Mouse (Mus musculus): ENCODE data around the gene Rnft1.

DNA sequence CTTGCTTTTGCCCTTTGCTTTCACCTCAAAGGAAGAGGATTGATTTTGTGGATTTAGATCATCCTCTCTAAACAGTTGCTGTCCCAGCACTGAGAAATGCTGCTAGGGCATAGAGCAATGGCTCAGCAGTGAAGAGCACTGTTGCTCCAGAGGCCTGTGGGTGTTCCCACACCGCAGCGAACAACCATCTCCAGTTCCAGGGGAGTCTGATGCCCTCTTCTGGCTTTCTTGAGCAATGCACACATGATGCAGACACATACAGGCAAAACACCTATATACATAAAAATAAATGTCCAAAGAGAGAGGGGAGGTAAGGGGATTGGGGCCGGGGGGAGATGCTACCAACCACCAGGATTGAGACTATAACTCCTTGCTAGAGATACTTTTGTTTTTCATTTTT, 13.5 kb downstream of the Rnft1 start:
- no peak for TF ChIP-seq POLR2A (IDR thresholded peaks at IDR 0.05; ENCODE audit: control insufficient read depth, extremely low read depth, insufficient read depth, low read length, poor library complexity)
- peak; percentile 24; the same call in 1 of the 2 replicates for TF ChIP-seq CTCF (IDR thresholded peaks at IDR 0.05; ENCODE audit: borderline replicate concordance, control insufficient read depth, extremely low read depth, insufficient read depth, low read length, poor library complexity)

Data from thymus, adult 2 months (tissue).